Mouse (Mus musculus) G1E (cell line): ENCODE measurements around the gene Hepacam. TPM values are rescaled to one million over a fixed set of nuclear protein-coding genes. Genes with fewer than 3 reads are reported as not detected.
A peak's percentile ranks its signal among the peaks of the same experiment; 100 is the strongest.

Source experiments
- ATAC-seq: 2 replicates; pipeline ENCODE4 v1.8.0; 2016; ENCODE audit warnings: mild to moderate bottlenecking; ENCODE audit not compliant: insufficient number of reproducible peaks, poor library complexity, low FRiP score, severe bottlenecking; ENCODE audit errors: extremely low read depth
- DNase-seq: peaks from one replicate; pipeline ENCODE4 v3.0.0; 2012; ENCODE audit warnings: low spot score
- H3K27me3 ChIP-seq: 2 replicates; pipeline ENCODE4 v1.6.1; 2012; ENCODE audit warnings: mild to moderate bottlenecking, low read length, inconsistent platforms; ENCODE audit not compliant: insufficient read depth
- H3K36me3 ChIP-seq: replicated peaks from 2 replicates; pipeline ENCODE3; 2012; ENCODE audit warnings: mild to moderate bottlenecking, inconsistent platforms
- H3K4me1 ChIP-seq: 2 replicates; pipeline ENCODE4 v1.6.1; 2012; ENCODE audit warnings: low read depth, low read length, inconsistent platforms, mixed read lengths; ENCODE audit not compliant: insufficient read depth
- H3K4me3 ChIP-seq: 2 replicates; pipeline ENCODE4 v1.5.1; 2012; ENCODE audit warnings: low read depth, mild to moderate bottlenecking, inconsistent platforms, low read length, moderate library complexity, mixed read lengths
- H3K9me3 ChIP-seq: replicated peaks from 2 replicates; pipeline ENCODE4 v1.6.1; 2012; ENCODE audit warnings: inconsistent platforms
- CTCF ChIP-seq: IDR thresholded peaks from 2 replicates; pipeline ENCODE4 v1.5.1; 2012; ENCODE audit warnings: low read depth, low read length, inconsistent platforms, mixed read lengths
- GATA1 ChIP-seq: IDR thresholded peaks from 2 replicates; pipeline ENCODE4 v1.6.1; 2012; ENCODE audit warnings: borderline replicate concordance, low read length, inconsistent platforms, mixed read lengths
- GATA2 ChIP-seq: IDR thresholded peaks from 2 replicates; pipeline ENCODE4 v1.6.1; 2012; ENCODE audit warnings: low read depth, low read length, inconsistent platforms, borderline replicate concordance
- POLR2AphosphoS5 ChIP-seq: IDR thresholded peaks from 2 replicates; pipeline ENCODE4 v1.6.1; 2012; ENCODE audit warnings: low read depth, low read length, inconsistent platforms; ENCODE audit not compliant: insufficient replicate concordance
- TAL1 ChIP-seq: conservative IDR thresholded peaks from 2 replicates; pipeline ENCODE4 v1.6.1; 2012; ENCODE audit warnings: low read depth, low read length, inconsistent platforms, mixed read lengths
- polyA plus RNA-seq: library from polyadenylated mRNA; stranded (reverse); fragments of >175 nt; gene quantifications from 2 replicates; pipeline ENCODE4 v1.2.3, GENCODE M21; 2012
- total RNA-seq, 2 experiments: library from RNA; stranded (forward) in 1 of 2; stranded (reverse) in 1 of 2; fragments of 200-1000 nt in 1 of 2; fragments of >200 nt in 1 of 2; fragmentation: Nextera tagmentation in 1 of 2; gene quantifications; 2 replicates each; pipeline ENCODE4 v1.2.3; 2014 to 2017

The Hepacam gene
- not detected in 2 replicates for total RNA-seq (2014; fragmentation: Nextera tagmentation)
- total RNA-seq (2017) = not detected in 2 replicates
- not detected in 2 replicates for polyA plus RNA-seq

DNA sequence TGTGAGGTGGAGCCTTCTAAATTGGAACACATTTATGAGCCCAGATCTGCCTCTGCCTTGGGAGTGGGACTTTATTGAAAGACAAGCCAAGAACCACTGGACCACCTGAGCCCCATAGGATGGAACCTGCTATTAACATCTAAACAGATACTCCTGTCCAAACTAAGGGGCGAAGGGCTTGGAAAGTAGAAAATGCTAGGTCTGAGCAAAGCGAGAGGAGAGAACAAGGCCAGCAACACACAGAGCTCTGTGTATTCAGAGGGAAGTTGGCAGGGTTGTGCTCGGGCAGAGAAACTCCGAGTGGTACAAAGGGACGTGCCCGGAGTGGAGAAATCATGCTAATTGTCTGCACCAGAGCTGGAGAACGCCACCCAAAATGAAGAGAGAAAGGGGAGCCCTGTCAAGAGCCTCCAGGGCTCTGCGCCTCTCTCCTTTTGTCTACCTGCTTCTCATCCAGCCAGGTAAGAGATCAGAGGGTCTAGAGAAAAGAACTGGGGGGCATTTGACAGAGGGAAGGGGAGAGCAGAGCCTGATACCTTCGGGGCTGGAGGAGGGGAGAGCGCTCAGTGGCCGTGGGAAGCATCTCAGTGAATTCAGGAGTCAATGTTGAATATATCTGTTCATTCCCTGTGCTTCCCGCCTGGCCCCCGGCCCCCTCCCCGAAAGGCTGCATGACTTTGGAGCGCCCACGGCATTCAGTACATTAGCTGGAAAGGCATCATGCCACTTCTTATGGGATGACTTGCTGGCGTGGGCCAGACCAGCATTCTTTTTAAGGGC, at the start of gene Hepacam:
TSS of gene Hepacam (plus strand) at position 51 of the 780 bp plus-strand sequence.
- Histone ChIP-seq H3K9me3 (no peaks in the 10 kb centered on the region), H3K4me3 (no peak within 1 kb of the TSS), H3K36me3 (no peaks in the 10 kb centered on the region), H3K27me3 (peaks cover 4% of the 10 kb centered on the region), H3K4me1 (no peaks in the 10 kb centered on the region)
- DNase-seq = no peak
- TF ChIP-seq CTCF (no peak), TAL1 (no peak), GATA1 (no peak), POLR2AphosphoS5 (no peak), GATA2 (no peak)
- ATAC-seq = no peak

DNA sequence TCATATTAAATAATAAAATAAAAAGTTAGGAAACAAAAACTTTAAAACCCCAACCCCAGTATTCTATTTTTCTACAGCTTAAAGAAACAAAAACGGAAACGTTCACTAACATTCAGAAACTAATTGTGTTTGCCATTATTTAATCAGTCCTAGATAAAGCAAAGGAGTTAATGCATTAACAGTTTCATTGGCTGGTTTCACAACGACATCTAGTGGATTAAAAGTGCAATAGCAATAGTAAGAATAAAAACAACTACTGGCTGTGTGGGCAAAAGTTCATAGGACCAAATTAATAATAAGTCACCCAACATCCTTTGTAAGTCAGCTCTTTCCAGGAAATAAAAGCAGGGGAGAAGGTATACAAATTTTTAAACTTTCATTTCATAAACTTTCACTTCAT, 37.7 kb upstream of the Hepacam start:
- Histone ChIP-seq H3K4me1 (no peaks in the 10 kb centered on the region), H3K9me3 (no peaks in the 10 kb centered on the region), H3K27me3 (no peaks in the 10 kb centered on the region), H3K4me3 (no peak overlapping the region), H3K36me3 (peaks cover 2% of the 10 kb centered on the region)
- DNase-seq = no peak
- TF ChIP-seq TAL1 = no peak
- 0 out of 2 replicates have a peak, but pooled peaks have one; percentile 25 for TF ChIP-seq CTCF
- ATAC-seq = no peak

DNA sequence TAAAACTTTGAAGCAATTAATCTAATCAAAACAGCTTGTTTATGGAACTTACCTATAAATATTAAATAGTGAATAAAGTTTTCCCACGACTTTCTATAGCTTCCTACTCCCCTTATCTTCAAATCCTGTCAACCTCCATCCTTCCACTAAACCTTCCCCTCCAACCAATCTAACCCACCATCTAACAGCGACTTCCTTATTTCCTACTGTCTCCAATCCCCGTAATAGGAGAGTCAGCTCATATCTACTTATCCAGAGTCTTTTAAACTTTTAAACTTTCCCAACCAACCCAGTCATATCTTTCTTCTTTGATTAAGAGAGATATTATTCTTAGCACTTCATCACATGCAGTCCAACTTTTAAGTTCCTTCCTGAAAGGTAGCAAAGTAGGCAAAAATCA, 21.7 kb upstream of the Hepacam start:
- Histone ChIP-seq H3K4me1 (peaks cover 11% of the 10 kb centered on the region; the same call in 1 of the 2 replicates), H3K9me3 (no peaks in the 10 kb centered on the region), H3K27me3 (no peaks in the 10 kb centered on the region), H3K36me3 (peaks cover 8% of the 10 kb centered on the region), H3K4me3 (no peak overlapping the region)
- DNase-seq = no peak
- TF ChIP-seq CTCF = no peak
- TF ChIP-seq GATA2 = no peak
- TF ChIP-seq TAL1 = no peak
- no peak for TF ChIP-seq POLR2AphosphoS5
- TF ChIP-seq GATA1 = no peak
- peak; percentile 18; the same call in 1 of the 2 replicates for ATAC-seq

DNA sequence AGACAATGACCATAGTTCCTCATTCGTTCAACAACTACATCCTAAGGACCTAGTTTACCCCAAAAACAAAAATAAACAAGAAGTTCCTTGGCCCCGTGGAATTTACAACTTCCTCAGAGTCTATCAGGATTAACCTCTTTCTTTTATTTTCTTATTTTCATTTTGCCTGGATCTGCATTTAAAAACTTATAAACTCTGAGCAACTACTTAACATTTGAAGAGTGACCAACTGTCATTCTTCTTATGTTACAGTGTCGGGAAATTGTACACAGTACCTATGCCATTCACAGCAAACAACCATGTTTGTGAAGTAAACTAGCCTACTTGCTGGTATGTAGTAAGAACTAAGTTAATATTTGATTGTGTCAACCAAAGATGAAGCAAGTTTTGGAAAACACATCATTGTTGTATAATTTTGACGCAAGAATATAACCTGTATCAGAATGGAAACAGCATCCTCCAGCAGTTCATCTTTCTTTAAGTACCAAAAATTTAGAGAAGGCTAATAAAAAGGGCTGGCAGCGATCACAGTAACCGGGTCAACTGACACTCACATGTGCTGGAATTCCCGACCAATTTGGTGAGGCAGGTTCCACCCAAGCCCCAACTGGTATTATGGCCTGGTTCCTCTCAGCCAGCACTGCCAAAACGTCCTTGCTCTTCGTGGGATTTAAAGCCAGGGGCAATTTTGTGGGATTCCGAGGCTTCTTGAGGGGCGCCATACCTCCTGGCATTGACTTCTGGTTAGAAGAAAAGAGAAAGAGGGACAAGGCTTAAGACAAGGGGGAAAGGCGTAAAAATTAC, 19.8 kb upstream of the Hepacam start:
- Histone ChIP-seq H3K4me3 (peak overlapping the region; percentile 71), H3K4me1 (peaks cover 11% of the 10 kb centered on the region; the same call in 1 of the 2 replicates), H3K9me3 (no peaks in the 10 kb centered on the region), H3K36me3 (peaks cover 6% of the 10 kb centered on the region), H3K27me3 (no peaks in the 10 kb centered on the region)
- TF ChIP-seq CTCF = no peak
- TF ChIP-seq GATA1 = no peak
- no peak for TF ChIP-seq GATA2
- TF ChIP-seq POLR2AphosphoS5 = no peak
- TF ChIP-seq TAL1 = no peak
- ATAC-seq = no peak
- no peak for DNase-seq

DNA sequence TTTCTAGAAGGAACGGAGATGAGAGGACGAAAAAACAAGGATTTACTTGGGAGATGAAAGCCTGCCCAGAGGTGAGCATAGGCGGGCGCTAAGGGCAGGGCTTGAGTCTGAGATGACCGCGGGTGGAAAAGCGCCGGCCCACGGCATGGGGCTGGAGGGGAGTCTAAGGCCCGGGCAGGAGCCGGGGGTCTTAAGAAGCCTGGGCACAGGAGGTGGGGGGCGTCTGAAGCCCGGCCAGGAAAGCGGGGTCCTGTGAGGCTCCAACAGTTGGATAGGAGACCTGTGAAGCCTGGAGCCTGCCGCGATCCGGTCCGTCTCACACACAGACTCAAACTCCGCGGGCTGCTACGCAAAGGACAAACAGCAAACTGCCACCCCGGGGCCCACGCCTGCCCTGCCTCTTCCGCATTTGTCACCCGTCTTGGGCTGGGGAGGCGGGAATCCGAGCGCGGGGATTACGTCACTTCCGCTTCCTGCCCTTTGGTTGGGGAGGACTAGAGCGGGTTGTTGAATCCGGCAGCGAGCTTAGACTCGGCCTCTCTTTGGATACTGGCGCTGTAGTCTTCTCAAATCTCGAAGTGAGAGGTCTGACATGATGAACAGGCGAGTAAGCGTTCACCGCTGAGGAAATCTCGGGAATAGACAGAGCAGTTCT, 19.0 kb upstream of the Hepacam start, which contains the start of gene Ccdc15:
TSS of gene Ccdc15 (minus strand) at position 445 of the 655 bp plus-strand sequence.
- DNase-seq (peak; percentile 74), ATAC-seq (peak; percentile 87)
- Histone ChIP-seq H3K4me3 (peak within 1 kb of the TSS; percentile 71), H3K4me1 (peaks cover 11% of the 10 kb centered on the region; the same call in 1 of the 2 replicates), H3K9me3 (no peaks in the 10 kb centered on the region), H3K36me3 (peaks cover 6% of the 10 kb centered on the region), H3K27me3 (no peaks in the 10 kb centered on the region)
- TF ChIP-seq GATA1 = no peak
- no peak for TF ChIP-seq POLR2AphosphoS5
- TF ChIP-seq TAL1 = no peak
- no peak for TF ChIP-seq CTCF
- no peak for TF ChIP-seq GATA2

DNA sequence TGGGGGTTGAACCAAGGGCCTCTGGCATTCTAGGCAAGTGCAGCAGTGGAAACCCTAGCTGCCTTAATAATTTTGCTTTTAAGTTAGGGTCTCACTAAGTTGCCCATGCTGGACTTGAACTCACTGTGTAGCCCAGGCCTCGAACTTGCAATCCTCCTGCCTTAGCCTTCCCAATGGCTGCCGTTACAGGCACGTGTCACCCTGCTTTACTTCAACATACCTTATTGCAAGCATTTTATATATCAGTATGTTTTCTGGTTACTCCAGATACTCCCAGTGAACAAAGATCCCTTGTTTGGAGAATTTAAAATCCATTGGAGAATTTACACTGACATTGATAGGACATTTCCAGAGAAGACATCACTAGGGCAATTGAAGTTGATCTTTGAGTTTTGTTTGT, 18.1 kb upstream of the Hepacam start:
- H3K36me3 ChIP-seq = peaks cover 3% of the 10 kb centered on the region
- ATAC-seq = no peak
- DNase-seq = no peak
- no peak for TF ChIP-seq TAL1
- TF ChIP-seq POLR2AphosphoS5 = no peak
- no peak for TF ChIP-seq CTCF
- no peak for TF ChIP-seq GATA2
- no peak for TF ChIP-seq GATA1
- H3K27me3 ChIP-seq = no peaks in the 10 kb centered on the region
- H3K4me3 ChIP-seq = peak overlapping the region; percentile 71
- H3K9me3 ChIP-seq = no peaks in the 10 kb centered on the region
- H3K4me1 ChIP-seq = peaks cover 11% of the 10 kb centered on the region; the same call in 1 of the 2 replicates
